Mouse (Mus musculus): Measurements from ENCODE around the gene 4930564D02Rik. TPM values are rescaled to one million over a fixed set of nuclear protein-coding genes. Genes with fewer than 3 reads are reported as not detected.

Gene 4930564D02Rik
- polyA plus RNA-seq, 1 experiment from 2014 or later, result not detected

Other genes with a start within 250 kb of the 4930564D02Rik start
- gene Mov10, start 248.3 kb upstream of the 4930564D02Rik start, polyA plus RNA-seq (2015; fragmentation: Nextera tagmentation; extraction: Ambion mirVana), result 71.7 and 74.9 TPM in 2 replicates
- 40.1 and 41.0 TPM in 2 replicates for gene St7l, start 202.8 kb upstream of the 4930564D02Rik start, polyA plus RNA-seq (2015; fragmentation: Nextera tagmentation; extraction: Ambion mirVana)
- 191 and 206 TPM in 2 replicates for gene Capza1, start 202.3 kb upstream of the 4930564D02Rik start, polyA plus RNA-seq (2015; fragmentation: Nextera tagmentation; extraction: Ambion mirVana)
- gene Wnt2b, start 104.9 kb upstream of the 4930564D02Rik start, polyA plus RNA-seq (2015; fragmentation: Nextera tagmentation; extraction: Ambion mirVana), result 1.2 and 1.3 TPM in 2 replicates
- gene Cttnbp2nl, start 13.7 kb upstream of the 4930564D02Rik start, polyA plus RNA-seq (2015; fragmentation: Nextera tagmentation; extraction: Ambion mirVana), result 34.5 and 35.1 TPM in 2 replicates

Data from limb, embryonic 13.5 days (tissue).